Mouse (Mus musculus) embryo, embryonic 10 days (tissue): ENCODE measurements around the gene Btbd9.
"Not testable (repeated sequence)": the region's sequence is repeated elsewhere in the genome, so short reads cannot be mapped to it uniquely, and the experiment has no call there.

Source experiments
- DNase-seq: peaks from one replicate; pipeline ENCODE4 v3.0.0-alpha.2; 2015; ENCODE audit warnings: low spot score

The Btbd9 gene

GRCm38 (mm10) chr17:30512007-30512406 lies 64.3 kb downstream of the Btbd9 start:
- DNase-seq: no peak

- no peak for DNase-seq
Observed at GRCm38 (mm10) chr17:30511399-30511798, 64.9 kb downstream of the Btbd9 start.

DNA sequence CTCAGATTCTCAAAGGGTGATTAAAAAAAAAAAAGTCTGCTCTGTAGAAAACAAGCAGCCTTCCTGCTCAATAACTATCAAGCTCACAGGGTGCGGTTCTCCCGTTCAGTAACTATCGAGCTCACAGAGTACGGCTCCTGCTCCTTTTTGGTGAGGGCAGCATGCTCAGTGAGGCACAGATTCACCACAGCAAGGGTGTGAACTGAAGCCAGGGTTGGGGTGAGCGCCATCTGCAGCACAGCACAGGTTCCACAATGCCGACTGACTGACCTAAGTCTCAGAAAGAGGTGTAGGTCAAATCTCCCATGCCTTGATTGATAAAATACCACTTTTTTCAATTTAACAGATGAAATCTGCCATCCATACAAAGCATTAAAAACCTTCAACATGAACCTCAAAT lies 66.1 kb downstream of the Btbd9 start:
- peak; percentile 38 for DNase-seq

- DNase-seq: no peak
Observed at GRCm38 (mm10) chr17:30509646-30510045, 66.6 kb downstream of the Btbd9 start.

DNA sequence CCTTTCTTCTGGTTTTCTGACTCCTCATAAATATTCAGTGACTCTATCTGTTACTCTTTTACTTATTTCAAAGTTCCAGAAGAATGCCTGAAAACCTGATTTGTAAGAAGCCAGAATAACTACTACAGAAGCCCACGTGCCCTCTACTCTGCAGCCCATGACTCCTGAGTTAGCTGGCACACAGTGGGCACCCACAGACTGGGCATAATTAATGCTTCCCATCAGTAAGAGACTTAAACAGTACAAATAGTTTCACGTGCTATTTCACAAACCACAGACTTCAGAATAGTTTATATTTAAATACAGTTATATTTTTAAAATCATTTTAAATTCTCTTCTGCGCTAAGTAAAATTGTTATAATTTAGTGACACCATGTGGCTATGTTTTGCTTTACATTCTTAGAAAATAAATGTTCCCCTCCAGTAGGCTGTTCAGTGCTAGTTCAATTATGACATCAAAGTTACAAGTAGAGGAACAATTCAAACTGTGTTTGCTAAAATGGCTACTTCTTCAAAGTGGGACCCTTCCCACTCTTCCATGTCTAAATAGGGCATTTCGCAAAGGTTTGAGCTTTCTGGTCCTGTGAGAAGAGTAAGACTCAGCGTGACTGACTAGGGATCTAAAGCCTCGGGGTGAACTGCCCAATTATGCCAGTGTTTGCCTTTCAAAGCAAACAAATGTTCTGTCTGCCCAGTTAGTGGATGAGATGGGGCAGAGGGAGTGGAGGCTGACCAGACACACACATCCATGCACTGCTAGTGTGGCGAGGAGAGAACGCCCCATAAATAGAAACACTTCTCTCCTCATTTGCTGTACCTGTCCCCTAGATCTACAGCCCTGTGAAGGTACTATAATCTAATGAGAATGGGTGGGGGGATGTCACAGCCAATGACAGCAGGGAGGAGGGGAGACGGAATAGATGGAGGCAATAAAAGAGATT lies 68.4 kb downstream of the Btbd9 start:
- no peak for DNase-seq

GRCm38 (mm10) chr17:30506916-30507315 lies 69.4 kb downstream of the Btbd9 start:
- DNase-seq: no peak

DNA sequence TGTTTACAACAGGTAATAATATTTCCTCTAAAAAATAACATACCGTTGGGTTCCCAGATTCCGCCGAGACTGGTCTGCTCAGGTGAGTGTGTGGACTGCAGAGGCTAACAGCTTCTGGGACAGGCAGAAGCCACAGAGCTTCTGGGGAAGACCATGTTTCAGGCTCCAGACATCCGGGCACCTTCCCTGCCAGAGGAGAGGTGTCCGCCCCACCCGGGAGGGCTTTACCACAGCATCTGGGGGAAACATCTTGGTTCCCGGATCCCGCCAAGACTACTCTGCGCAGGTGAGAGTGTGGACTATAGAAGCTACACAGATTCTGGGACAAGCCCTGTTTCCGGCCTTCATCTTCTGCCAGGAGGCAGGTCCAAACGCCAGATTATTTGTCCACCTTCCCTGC lies 76.7 kb downstream of the Btbd9 start:
- not testable (repeated sequence) for DNase-seq

DNA sequence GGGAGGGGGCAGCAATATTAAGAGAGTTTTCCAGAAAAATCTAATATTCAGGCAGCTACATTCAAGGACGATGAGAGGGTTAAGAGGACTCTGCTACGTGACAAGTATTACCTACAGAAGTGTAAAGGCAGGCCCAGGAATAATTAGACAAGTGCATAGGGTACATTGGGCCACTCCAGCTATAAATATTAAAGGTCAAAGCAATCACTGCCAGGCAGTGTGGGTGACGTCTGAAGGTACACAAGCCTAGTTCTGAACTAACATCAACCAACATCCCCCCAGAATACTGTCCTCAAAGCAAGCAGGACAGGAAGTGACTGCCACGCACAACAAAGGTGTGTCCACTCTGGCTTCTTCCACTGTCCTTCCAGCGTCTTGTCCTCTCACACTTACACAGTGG lies 77.5 kb downstream of the Btbd9 start:
- DNase-seq: no peak

DNA sequence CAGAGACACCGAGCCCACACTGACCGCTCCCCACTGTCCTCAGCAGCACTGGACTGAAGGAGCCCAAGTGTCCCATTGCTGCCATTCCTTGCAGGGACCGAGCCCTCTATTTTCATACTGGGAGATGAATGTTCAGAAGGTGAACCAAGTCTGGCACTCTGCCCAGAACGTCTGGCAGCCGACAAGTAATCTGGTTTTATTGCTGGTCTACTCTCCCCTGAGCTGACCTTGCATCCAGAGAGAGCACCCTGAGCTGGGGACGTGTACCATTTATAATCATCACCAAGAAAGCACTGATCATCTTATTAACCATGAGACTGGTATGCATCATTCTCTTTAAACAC lies 77.9 kb downstream of the Btbd9 start:
- DNase-seq: no peak

GRCm38 (mm10) chr17:30497525-30498375 lies 78.5 kb downstream of the Btbd9 start:
- no peak for DNase-seq

GRCm38 (mm10) chr17:30495567-30495966 lies 80.7 kb downstream of the Btbd9 start:
- DNase-seq: no peak

DNA sequence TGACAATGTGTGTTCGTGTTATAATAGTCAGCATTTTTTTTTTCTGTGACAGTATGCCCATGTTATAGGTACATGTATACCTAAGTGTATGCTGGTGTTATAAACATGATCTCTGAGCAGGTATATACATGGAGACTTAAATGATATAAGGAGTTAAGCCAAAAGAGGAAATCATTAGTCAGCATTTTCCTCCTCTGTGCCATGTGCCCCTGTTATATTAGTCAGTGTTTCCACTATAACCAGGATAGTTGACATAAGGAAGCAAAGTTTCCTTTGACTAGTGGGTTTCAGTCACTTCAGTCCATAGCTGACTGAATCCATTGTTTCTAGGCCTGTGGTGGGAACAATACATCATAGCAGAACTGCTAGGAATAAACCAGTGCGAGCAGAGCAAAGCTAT lies 81.1 kb downstream of the Btbd9 start:
- no peak for DNase-seq

DNA sequence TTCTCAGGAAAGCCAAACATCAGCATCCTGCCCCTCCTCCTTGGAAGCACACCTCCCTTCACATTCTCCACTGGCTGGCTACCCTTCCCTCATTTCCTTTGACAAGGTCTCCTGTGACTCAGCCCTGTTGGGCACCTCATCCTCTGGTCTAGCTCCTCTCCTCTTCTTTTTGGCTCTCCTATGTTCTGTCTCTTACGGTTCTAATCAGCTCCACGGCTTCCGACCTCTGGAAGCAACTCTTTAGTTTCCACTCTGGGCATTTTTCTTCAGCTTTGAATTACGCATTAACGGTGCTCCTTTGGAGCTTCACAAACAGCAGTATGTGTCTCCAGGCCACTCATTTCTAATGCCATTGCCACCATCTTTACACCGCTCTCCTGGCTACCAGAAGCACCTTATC lies 82.8 kb downstream of the Btbd9 start:
- DNase-seq: no peak

- DNase-seq: no peak
Observed at GRCm38 (mm10) chr17:30492191-30492590, 84.1 kb downstream of the Btbd9 start.

DNA sequence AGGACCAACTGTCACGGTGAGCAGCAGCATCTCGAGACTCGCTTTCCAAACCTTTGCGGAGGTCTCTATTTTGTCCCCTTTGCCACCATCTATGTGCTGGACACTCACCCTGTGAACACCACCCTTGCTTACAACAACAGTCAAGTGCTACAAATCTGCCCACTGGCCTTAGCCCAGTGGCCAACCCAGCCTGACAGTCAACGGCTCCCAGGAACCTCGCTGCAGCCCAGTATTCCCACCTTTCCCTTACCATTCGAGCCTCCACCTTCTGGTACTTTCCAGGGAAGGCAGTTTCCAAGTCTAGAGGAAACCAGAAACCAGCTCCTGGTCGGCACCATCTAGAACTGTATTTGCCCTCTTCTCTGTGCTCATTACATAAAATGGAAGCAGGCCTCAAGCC lies 84.7 kb downstream of the Btbd9 start:
- DNase-seq: no peak

DNA sequence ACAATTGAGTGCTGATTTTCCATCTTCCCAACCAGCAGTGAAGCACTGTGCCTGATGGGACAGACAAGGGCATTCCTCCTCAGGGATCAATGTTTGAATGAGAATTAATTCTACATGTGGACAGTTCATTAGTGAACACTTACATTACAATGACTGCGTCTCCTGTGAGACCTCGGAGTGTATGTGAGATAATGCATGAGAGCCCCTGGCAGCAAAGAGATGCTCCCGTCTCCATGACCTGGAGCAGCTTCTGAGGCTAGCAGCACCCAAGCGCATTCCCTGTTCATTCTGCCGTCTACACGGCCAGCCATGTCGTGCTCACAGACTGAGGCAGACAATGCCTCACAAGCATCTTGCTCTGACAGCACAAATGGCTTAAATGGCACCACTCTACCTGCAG lies 85.7 kb downstream of the Btbd9 start:
- no peak for DNase-seq

- no peak for DNase-seq
Observed at GRCm38 (mm10) chr17:30490086-30490485, 86.2 kb downstream of the Btbd9 start.

DNA sequence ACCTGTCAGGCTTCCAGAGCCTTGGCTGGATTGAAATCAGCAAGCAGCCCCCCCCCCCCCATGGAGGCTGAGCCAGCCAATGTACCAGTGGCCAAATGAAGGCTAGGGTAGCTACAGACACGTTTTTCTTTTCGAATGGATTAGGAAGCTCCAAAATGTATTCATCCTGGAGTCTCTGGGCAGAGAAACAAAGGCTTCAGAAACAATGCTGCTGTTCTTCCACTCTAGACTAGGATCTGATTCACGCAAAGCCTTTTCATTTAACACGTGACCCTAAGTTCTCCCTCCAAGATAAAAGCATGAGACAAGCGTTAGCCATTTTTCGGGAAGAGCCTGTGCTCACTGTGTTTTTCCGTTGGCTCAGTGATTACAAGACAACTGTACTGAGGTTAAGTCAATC lies 86.7 kb downstream of the Btbd9 start:
- no peak for DNase-seq

DNA sequence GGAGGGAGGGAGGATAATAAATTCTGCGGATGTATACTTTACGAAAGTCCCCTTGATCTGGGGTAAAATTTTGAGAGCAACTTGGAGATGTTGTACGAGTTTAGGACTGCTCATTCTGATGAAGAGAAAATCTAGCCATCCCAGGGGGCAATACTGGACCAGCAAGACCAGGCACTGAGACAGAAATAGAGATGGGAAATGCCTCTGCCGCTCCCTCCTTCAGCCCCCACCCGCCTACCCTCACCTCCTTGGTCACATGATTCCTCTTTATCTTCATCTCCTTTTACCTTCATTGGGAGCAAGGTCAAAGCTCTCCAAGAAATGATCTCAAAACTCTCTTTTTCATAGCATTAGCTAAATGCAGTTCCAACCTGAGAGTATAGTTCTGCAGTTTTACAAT lies 88.6 kb downstream of the Btbd9 start:
- DNase-seq: no peak

GRCm38 (mm10) chr17:30485067-30485854 lies 91.0 kb downstream of the Btbd9 start:
- DNase-seq: no peak

- DNase-seq: no peak
Observed at GRCm38 (mm10) chr17:30484446-30485066, 91.7 kb downstream of the Btbd9 start.

DNA sequence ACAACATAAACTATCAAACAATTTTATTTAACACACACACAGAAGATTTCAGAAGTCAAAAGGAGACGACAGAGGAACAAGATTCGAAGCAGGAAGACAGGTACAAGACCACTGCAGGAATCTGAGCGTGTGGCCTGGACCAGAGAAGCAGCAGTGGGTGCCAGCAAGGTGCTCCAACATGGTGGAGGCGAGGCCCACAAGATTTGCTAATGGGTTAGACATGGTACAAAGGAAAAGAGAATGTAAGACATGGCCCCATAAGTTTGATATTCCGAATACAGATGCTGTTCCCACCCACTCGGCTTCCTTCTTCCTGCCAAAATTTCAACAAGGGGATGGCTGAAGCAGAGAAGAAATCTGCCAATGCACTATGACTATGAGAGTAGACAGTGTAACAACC lies 94.5 kb downstream of the Btbd9 start:
- DNase-seq: no peak
